Mouse (Mus musculus) kidney, postnatal 10 days (tissue): ENCODE measurements at regions not wholly inside any gene's neighbourhood (a gene's known extent, or its start where the extent isn't known, plus 50 kb on each side); places are given as distances from the start of the nearest gene placed in this dataset.
A peak's percentile ranks its signal among the peaks of the same experiment; 100 is the strongest.
"Not testable (repeated sequence)": the region's sequence is repeated elsewhere in the genome, so short reads cannot be mapped to it uniquely, and the experiment has no call there.

ENCODE experiments used
- DNase-seq: peaks from one replicate; pipeline ENCODE4 v3.0.0; 2021; ENCODE audit warnings: mixed read lengths

- not testable (repeated sequence) for DNase-seq
Observed at GRCm38 (mm10) chr16:21102033-21102432, 51.8 kb downstream of the Teddm3 start.

GRCm38 (mm10) chr16:21100126-21100525, 53.7 kb downstream of the Teddm3 start:
- not testable (repeated sequence) for DNase-seq

- DNase-seq, result no peak
Observed at GRCm38 (mm10) chr16:21074779-21075148, 79.0 kb downstream of the Teddm3 start.

GRCm38 (mm10) chr16:21074082-21074778, 79.6 kb downstream of the Teddm3 start:
- DNase-seq, result peak; percentile 11

- no peak for DNase-seq
Observed at GRCm38 (mm10) chr16:21060211-21060610, 93.6 kb downstream of the Teddm3 start.

- no peak for DNase-seq
Observed at GRCm38 (mm10) chr16:21054772-21055171, 99.0 kb downstream of the Teddm3 start.

- not testable (repeated sequence) for DNase-seq
Observed at GRCm38 (mm10) chr16:21022087-21022486, 131.7 kb downstream of the Teddm3 start.

- DNase-seq, result no peak
Observed at GRCm38 (mm10) chr16:21004871-21005270, 148.9 kb downstream of the Teddm3 start.

- no peak for DNase-seq
Observed at GRCm38 (mm10) chr16:21001126-21001525, 152.7 kb downstream of the Teddm3 start.

GRCm38 (mm10) chr16:20990524-20990923, 163.3 kb downstream of the Teddm3 start:
- DNase-seq, result no peak

- DNase-seq, result peak; percentile 44
Observed at GRCm38 (mm10) chr16:20975406-20975805, 178.4 kb downstream of the Teddm3 start.

- no peak for DNase-seq
Observed at GRCm38 (mm10) chr16:20972442-20972841, 181.4 kb downstream of the Teddm3 start.

- DNase-seq, result peak; percentile 25
Observed at GRCm38 (mm10) chr16:20958905-20959304, 194.9 kb downstream of the Teddm3 start.

- no peak for DNase-seq
Observed at GRCm38 (mm10) chr16:20936722-20937121, 202.4 kb upstream of the Thpo start.

- not testable (repeated sequence) for DNase-seq
Observed at GRCm38 (mm10) chr16:20934846-20935245, 200.5 kb upstream of the Thpo start.

GRCm38 (mm10) chr16:20930003-20930402, 195.7 kb upstream of the Thpo start:
- DNase-seq, result not testable (repeated sequence)

- not testable (repeated sequence) for DNase-seq
Observed at GRCm38 (mm10) chr16:20925776-20926175, 191.5 kb upstream of the Thpo start.

- not testable (repeated sequence) for DNase-seq
Observed at GRCm38 (mm10) chr16:20910864-20911263, 176.6 kb upstream of the Thpo start.

GRCm38 (mm10) chr16:20908467-20909351, 174.4 kb upstream of the Thpo start:
- peak; percentile 35 for DNase-seq

GRCm38 (mm10) chr16:20895734-20896133, 161.4 kb upstream of the Thpo start:
- peak; percentile 18 for DNase-seq

GRCm38 (mm10) chr16:20871726-20872125, 137.4 kb upstream of the Thpo start:
- DNase-seq, result no peak

- no peak for DNase-seq
Observed at GRCm38 (mm10) chr16:20866771-20867170, 132.5 kb upstream of the Thpo start.

- no peak for DNase-seq
Observed at GRCm38 (mm10) chr16:20861256-20861655, 126.9 kb upstream of the Thpo start.

- not testable (repeated sequence) for DNase-seq
Observed at GRCm38 (mm10) chr16:20860606-20861005, 126.3 kb upstream of the Thpo start.
